Mouse (Mus musculus) heart, postnatal 10 days (tissue): Measurements from ENCODE around the gene Brd9. TPM values are rescaled to one million over a fixed set of nuclear protein-coding genes. Genes with fewer than 3 reads are reported as not detected.
A peak's percentile ranks its signal among the peaks of the same experiment; 100 is the strongest.

Source experiments
- DNase-seq, 2 experiments: peaks; one replicate each; pipeline ENCODE4 v3.0.0; 2021
- intact Hi-C: fragments of 180-260 bp; cut with DNase I; formaldehyde crosslinking; loops from one replicate; pipeline ENCODE4 v1.15.1; 2025
- total RNA-seq, 2 experiments: library from RNA; stranded (reverse); gene quantifications; 2 replicates each; pipeline ENCODE4 v1.2.3; 2021

Brd9 gene
- 10 to 100 TPM; 30.9 to 32.1 TPM for total RNA-seq

- intact Hi-C loops, result no loop called here
- peak; percentile 95 to 96 for DNase-seq
Observed at GRCm38 (mm10) chr13:73937321-73938176, at the start of gene Brd9, which contains the start of gene Trip13. TSS of gene Brd9 (plus strand) at chr13:73937811. TSS of gene Trip13 (minus strand) at chr13:73937784.

DNA sequence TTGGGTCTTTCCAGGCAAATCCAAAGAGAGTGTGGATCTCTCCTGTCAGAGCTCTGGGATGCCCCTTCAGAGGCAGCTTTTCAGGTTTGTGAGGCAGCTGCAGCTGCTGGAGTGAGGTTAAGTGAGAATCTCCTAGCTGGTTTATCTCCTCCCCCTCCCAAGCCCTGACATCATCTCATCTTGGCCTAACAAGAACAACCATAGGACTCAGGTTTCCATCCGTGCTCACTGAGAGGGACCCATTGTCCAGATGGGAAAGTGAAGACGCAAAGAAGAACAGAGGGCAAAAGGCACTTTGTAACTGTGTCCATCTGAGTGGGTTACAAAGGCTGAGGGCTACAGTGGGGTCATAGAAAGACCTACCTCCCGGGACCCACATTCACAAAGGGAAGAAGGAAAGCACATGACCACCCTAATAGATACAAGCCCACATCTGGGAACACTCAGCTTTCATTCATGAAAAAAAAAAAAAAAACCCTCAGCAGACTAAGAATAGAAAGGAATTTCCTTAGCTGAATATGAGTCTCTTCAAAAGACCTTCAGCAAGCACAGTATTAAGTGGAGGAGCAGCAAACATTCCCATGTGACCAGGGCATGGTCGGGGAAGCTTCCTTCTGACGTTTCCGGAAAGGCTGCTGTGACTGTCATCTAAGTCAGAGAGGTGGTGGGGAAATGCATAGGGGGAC is 45.0 kb upstream of the Brd9 start:
- intact Hi-C loops, result no loop called here
- DNase-seq, result peak; percentile 30 to 44

DNA sequence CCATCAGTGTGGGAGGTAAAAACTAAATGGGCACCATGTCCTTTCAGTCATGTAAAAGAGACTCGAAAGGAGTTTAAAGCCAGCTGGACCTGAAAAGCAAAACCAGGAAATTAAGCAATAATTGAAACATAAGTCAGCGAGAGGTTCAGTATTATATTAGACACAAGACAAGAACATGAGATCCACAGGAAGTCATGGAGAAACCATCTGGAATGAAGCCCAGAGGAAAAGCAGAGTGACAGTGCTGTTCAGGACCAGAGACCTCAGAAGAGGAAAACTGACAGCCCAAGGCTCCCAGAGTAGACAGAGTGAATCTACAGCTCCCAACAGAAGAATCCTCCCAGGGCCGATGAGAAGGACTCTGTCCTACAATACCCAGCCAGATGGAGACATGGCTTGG is 40.0 kb upstream of the Brd9 start:
- intact Hi-C loops, result no loop called here
- no peak for DNase-seq

DNA sequence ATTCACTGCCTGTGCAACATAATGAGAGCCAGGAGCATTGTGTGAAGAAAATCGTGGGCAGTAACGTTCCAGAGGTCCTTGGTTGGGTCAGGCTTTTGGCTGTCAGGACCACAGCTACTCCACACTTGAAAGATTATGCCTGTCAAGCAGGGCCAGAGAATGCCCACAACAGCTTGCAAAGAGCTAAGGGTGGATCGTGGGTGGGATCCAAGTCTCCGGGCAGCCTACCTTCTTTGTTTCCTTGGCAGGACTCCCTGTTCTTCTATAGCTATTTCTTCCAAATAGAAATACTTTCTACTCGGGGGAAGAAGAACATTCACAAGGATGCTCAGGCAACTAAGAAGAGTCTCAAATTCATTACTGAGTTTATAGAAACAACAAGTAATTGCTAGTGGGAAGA is 30.5 kb upstream of the Brd9 start:
- no peak for DNase-seq
- intact Hi-C loops, result loop anchor here (1.0 to 5.0 kb wide), 4 partner anchors 76 to 395 kb away; no protein-coding TSS in a partner anchor

DNA sequence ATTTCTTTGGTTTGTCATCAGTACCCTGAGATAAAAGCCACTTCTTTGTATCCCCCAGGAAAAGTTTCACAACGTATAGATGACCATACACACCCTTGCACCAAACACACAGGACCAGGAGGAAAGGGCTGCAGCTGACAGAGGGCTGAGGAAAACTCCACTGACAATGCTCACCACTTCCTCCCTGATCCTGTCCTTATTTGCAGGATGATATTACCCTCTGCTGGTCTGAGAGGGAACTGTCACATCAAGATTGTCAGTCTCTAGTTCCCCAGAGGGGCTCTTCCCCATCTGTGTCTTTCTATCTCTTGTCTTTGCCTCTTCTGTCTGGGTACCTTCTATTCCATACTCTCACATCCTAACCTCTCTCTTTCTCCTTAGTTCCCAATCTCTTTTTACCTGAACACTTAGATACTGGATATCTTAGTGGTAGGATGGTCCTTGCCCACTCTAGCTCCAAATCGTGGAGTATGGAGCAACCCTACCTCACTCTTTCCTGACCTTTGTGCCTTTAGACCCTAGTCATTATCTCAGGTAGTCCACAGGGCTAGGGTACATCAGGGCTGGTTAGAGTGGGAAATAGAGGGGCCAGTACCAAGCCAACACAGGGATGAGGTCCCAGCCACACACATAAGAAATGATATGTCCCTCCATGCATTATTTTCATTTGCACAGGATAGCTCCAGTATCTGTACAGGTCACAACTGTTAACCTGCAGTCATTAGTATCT is 29.8 kb upstream of the Brd9 start:
- peak; percentile 65 to 80 for DNase-seq

DNA sequence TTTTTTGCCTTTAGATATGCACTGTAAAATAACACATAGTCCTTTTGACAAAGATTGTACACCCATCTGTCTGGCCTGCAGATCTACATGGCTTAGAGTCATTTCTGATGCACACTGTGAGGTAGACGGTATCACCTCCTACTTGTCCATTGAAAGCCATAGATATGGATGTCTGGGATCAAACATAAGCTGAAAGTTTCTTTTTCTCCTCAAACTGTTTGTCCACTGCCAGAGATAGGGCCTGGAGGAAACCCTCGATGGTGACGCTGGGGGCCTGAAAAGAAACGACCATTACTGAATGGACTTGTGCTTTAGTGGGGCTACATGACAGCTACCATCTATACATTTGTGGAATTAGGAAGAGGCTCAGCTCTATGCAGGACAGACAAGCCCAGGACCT is 24.5 kb upstream of the Brd9 start:
- intact Hi-C loops, result no loop called here
- DNase-seq, result no peak

More for the DNA sequence above, 29.8 kb upstream of the Brd9 start:
- intact Hi-C loops, result loop anchor here (1.0 to 5.0 kb wide), 4 partner anchors 77 to 396 kb away; no protein-coding TSS in a partner anchor

GRCm38 (mm10) chr13:73932201-73932600 is 5.4 kb upstream of the Brd9 start:
- DNase-seq, result no peak
- intact Hi-C loops, result no loop called here

GRCm38 (mm10) chr13:73936938-73937320 is 682 bp upstream of the Brd9 start:
- intact Hi-C loops, result no loop called here
- no peak for DNase-seq

DNA sequence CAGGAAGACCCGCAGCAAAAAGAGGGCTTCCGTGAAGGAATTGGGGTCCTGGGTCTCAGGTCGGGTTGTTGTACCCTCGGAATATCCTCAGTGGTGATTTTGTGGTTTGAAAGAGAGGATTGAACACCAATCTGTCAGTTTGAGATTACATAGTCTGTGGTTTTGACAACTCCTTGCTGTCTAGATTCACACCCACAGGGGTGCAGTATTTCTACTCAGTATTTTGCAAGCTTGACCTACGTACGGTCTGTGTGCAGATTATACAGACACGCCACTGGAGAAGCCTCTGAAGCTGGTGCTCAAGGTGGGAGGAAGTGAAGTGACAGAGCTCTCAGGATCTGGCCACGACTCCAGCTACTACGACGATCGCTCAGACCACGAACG is 558 bp downstream of the Brd9 start:
- intact Hi-C loops, result no loop called here
- DNase-seq, result no peak

DNA sequence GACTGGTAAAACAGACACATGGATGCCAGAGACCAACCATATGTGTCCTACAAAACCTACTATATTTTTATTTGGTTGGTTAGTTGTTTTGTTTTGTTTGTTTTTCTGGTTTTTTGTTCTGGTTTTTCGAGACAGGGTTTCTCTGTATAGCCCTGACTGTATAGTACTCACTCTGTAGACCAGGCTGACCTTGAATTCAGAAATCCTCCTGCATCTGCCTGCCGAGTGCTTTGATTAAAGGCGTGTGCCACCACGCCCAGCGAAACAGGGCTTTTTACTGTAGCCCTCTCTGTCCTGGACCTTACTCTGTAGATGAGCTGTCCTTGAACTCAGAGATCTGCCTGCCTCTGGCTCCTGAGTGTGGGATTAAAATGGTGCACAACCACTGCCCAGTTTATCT is 1.5 kb downstream of the Brd9 start:
- DNase-seq, result no peak

GRCm38 (mm10) chr13:73944606-73945005 is 7.0 kb downstream of the Brd9 start:
- no peak for DNase-seq
- intact Hi-C loops, result loop anchor here (5.0 kb wide), 1 partner anchor 238 kb away; no protein-coding TSS in a partner anchor

More for the DNA sequence above, 1.5 kb downstream of the Brd9 start:
- intact Hi-C loops, result no loop called here

DNA sequence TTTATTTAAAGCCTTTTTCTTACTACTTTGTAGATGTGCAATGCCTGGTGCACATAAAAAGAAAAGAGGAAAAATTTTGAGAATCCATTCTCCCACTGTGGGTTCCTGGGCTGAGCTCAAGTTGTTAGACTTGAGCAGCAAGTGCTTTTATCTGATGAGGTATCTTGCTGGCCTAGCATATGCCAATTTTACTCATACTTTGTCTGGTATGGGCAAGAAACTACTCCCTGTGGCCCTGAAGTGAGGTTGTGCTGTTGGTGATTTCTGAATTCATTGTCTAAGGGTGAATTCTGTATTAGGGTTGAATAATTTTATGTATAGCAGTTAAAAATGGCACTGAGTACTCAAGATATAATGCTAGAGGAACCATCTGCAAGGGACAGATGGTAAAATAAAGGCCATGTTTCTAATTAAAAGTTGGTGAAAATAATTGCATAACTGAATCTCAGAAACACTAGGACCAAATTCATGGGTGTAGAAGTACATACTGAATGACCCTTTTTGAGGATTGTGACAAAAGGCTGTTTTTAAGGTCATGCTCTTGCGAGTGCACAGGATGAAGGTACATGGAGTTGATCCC is 16.0 kb downstream of the Brd9 start:
- intact Hi-C loops, result no loop called here
- DNase-seq, result no peak

- DNase-seq, result no peak
- intact Hi-C loops, result no loop called here
Observed at GRCm38 (mm10) chr13:73954666-73955065, 17.1 kb downstream of the Brd9 start.

DNA sequence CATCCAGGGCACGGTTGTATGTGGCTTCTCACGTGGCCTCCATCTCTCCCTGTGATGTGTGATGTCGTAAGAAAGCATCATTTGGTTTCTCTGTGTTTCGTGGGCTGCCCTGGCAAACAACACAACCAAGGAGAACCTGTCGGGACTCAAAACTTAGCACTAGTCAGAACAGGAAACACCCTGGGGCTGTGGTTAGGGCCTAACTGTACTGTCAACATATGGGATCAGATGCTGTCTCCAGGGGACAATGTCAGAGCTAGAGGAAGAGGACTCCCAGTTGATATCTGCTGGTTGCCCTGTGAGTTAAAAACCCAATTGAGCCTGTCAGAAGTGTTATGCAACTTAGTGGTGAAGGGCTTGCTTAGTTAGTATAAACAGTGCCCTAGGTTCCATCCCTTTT is 17.9 kb downstream of the Brd9 start:
- intact Hi-C loops, result no loop called here
- no peak for DNase-seq

GRCm38 (mm10) chr13:73960117-73960652 is 22.6 kb downstream of the Brd9 start:
- no peak for DNase-seq
- intact Hi-C loops, result no loop called here

DNA sequence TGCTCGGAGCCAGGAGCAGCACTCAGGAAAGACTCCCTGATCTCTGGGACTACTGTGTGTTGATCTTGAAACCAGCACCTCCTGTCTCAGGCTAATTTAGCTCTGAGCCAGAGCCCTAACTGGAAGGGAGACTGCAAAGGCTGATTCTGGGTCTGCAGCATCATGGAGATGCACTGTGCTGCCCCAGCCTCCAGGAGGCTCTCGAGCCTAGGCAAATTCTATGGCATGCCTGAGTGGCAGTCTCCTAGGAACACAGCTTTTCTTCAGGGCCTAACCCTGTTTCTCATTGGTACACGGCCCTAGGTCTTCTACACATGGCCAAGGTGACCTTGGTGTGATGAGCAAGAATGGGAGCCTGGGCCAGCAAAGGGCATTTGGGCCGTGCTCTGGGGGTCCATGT is 23.6 kb downstream of the Brd9 start:
- DNase-seq, result no peak

GRCm38 (mm10) chr13:73963551-73963950 is 25.9 kb downstream of the Brd9 start, which contains the start of gene Zdhhc11:
TSS of gene Zdhhc11 (plus strand) at chr13:73963851.
- intact Hi-C loops, result no loop called here
- DNase-seq, result no peak

More for the DNA sequence above, 23.6 kb downstream of the Brd9 start:
- intact Hi-C loops, result no loop called here

- intact Hi-C loops, result loop anchor here (1.0 to 5.0 kb wide), 5 partner anchors 42 to 331 kb away; partner anchors contain the start of gene Exoc3
Observed at GRCm38 (mm10) chr13:73970545-73971448, 33.2 kb downstream of the Brd9 start.

GRCm38 (mm10) chr13:73974523-73974922 is 36.9 kb downstream of the Brd9 start:
- intact Hi-C loops, result loop anchor here (5.0 kb wide), 1 partner anchor 38 kb away; no protein-coding TSS in a partner anchor
- DNase-seq, result no peak

More at GRCm38 (mm10) chr13:73970545-73971448, 33.2 kb downstream of the Brd9 start:
- DNase-seq, result peak; percentile 95 to 96
